Mouse (Mus musculus): Measurements from ENCODE around the gene Ift81.

DNA sequence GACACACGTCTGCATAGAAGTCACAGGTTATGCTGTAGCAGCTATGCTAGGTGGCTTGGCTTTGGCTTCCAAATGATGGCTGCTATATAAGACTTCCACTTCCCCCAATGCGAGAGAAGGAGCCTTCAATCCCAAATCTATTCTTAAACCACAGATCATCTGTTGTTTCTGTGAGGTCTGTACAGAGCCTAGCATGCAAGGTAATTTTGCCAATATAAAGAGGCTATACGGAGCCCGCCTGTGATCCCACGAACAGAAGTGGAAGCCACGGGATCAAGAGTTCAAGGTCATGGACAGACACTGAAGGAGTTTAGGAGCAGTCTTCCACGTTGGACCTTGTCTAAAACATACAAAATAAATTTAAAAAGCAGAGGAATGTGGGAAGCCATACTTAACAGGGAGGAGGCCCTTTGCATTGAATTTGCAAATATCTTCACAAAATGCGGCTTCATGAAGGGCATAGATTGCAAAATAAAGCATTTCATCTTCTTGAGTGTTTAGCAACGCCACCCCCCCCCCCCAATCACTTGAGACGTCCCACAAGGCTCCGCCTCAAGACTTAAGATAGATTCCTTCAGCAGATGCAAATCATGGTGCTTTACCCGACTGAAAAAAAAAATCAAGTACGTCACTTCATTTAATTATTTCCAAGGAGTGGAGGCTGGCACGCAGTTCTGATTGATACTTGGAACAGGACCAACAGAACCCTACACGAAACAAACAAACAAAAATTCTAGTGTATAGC lies 111.1 kb downstream of the Ift81 start:
- TF ChIP-seq POLR2A (IDR thresholded peaks at IDR 0.05; ENCODE audit: extremely low read depth, insufficient read depth, low read length) (no peak), CTCF (IDR thresholded peaks at IDR 0.05; ENCODE audit: extremely low read depth, insufficient read depth, low read length) (no peak)
